Mouse (Mus musculus) heart, postnatal 25 days (tissue): Measurements from ENCODE around the gene Zbtb43. TPM values are rescaled to one million over a fixed set of nuclear protein-coding genes. Genes with fewer than 3 reads are reported as not detected.

Experiments
- DNase-seq: peaks from one replicate; pipeline ENCODE4 v3.0.0; 2022; ENCODE audit warnings: low spot score
- intact Hi-C: fragments of 180-260 bp; cut with DNase I; formaldehyde crosslinking; loops from one replicate; pipeline ENCODE4 v1.15.1; 2025
- total RNA-seq, 2 experiments: library from RNA; stranded (reverse); gene quantifications; 2 replicates each; pipeline ENCODE4 v1.2.3; 2021

The Zbtb43 gene
- total RNA-seq, 2 experiments from 2014 or later: 21.3 to 24.2 TPM

GRCm38 (mm10) chr2:33432877-33433276 lies 35.5 kb downstream of the Zbtb43 start:
- DNase-seq: no peak
- intact Hi-C loops: no loop called here

DNA sequence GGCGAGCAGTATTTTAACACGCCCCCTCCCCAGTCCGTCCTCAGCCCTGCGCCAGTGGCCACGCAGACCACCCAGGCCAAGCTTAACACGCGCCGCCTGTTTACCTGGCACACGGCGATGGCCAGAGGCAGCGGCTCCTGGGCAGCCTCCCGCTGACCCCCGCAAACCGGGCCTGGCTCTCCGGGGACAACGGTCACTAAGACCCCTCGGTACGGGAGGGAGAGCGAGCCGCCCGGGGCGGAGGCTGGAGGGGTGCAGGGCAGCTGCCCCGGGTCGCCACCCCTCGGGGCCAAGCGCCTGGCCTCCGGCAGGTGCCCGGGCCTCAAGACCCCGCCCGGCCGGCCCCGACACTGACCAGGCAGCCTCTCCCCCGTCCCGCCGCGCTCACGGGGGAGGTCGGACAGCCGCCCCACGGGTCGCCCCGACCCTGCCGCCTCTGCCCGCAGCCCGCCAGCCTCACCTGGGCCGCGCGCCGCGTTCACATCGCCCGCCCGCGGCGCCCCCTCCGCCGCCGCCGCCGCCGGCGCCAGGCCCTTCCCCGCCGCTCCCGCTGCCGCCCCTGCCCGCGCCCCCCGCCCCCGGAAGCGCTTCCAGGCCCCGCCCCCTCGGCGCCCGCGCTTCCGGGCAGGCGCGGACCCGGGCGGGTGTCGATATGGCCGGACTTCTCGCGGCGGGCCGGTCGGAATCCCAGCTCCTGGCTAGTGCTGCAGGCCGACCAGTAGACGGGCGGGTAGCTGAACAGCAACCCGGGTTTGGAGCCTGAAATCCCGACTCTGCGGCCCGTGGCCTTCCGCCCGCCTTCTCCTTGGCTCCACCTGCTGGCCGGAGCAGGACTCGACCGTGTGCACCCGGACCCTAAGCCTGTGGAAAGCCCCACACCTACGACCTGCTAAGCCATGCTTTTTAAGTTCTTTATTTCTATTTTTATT lies 37.3 kb downstream of the Zbtb43 start, which contains the start of gene Zbtb34:
Gene Zbtb34 (minus strand): TSS at position 554 of the 929 bp plus-strand sequence.
- intact Hi-C loops: no loop called here
- DNase-seq: peak; percentile 45

GRCm38 (mm10) chr2:33430081-33430770 lies 38.1 kb downstream of the Zbtb43 start:
- intact Hi-C loops: no loop called here
- DNase-seq: no peak

GRCm38 (mm10) chr2:33429339-33429738 lies 39.0 kb downstream of the Zbtb43 start:
- intact Hi-C loops: no loop called here
- no peak for DNase-seq

DNA sequence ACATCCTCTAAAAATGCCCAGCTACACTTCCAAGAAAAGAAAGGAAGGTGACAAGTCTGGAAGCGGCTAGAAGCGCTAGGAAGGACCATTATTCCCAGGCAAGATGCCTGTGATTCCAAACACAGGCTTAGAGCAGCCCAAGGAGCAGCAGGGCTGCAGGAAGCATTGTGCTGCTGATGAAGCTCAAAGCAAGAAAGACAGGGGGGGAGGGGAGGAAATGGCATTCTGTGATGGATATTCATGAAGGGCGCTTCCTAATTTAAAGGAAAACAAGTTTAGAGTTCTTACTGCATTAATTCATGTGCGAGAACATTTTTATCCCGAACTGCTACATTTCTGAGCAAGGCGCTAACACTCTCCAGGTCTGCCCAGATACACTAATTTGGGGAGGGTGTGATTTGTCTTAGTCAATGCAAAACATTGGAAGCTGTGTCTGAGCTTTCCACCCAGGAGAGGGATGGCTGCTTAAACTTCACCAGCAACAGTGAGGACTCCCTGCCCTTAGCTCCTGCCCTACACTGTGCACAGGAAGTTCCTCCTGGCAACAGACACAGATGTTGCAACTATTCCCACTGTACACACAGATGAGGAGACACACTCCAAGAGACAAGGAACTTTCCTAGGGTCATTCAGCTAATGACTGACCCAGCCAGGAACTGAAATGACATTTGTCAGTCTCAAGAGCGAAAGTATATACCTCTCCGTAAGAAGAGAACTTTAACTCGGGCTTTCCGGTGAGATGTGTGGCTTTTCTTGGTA lies 41.5 kb downstream of the Zbtb43 start:
- DNase-seq: no peak
- intact Hi-C loops: no loop called here

GRCm38 (mm10) chr2:33417454-33417853 lies 50.9 kb downstream of the Zbtb43 start:
- intact Hi-C loops: no loop called here
- no peak for DNase-seq

- no peak for DNase-seq
- intact Hi-C loops: no loop called here
These were observed 54.3 kb downstream of the Zbtb43 start for GRCm38 (mm10) chr2:33414019-33414418.

DNA sequence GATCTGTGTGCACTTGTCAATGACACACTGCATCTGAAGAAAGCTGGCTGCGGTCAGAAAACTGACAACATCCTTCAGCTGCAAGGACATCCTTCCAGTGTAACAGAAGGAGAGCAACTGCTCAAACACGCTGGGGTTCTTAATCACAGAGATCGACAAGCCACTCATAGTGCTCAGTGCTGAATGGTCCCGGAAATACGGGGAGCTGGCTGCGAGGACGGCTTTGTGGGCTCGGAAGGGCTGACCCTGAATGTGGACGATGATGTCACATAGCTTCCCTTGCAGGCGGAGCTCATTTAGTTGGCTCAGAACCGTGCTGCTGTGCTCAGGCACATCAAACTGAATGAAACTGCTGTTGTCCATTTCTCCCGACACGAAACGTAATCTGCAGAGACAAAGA lies 56.2 kb downstream of the Zbtb43 start:
- no peak for DNase-seq
- intact Hi-C loops: no loop called here

GRCm38 (mm10) chr2:33403511-33404003 lies 64.8 kb downstream of the Zbtb43 start:
- DNase-seq: no peak
- intact Hi-C loops: no loop called here

DNA sequence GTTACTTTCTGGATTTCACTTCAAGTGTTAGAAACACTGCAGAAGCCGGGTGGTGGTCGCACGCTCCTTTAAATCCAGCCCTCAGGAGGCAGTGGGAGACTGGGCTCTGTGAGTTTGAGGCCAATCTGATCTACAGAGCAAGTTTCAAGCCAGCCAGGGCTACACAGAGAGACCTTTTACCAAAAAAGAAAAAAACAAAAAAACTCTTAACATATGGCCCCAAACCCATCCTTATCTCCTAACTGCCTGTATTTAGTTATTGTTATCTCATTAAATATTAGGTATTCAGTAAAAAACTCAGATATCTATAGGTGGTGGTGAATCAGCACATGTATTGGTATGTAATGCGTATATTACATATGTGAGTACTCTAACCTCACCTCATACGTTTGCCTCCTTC lies 65.7 kb downstream of the Zbtb43 start:
- intact Hi-C loops: loop anchor here (1.0 kb wide), 1 partner anchor 248 kb away; no protein-coding TSS in a partner anchor
- DNase-seq: no peak

GRCm38 (mm10) chr2:33402236-33402635 lies 66.1 kb downstream of the Zbtb43 start:
- peak; percentile 15 for DNase-seq
- intact Hi-C loops: loop anchor here (1.0 kb wide), 1 partner anchor 248 kb away; no protein-coding TSS in a partner anchor

GRCm38 (mm10) chr2:33401217-33401616 lies 67.1 kb downstream of the Zbtb43 start:
- intact Hi-C loops: no loop called here
- no peak for DNase-seq

DNA sequence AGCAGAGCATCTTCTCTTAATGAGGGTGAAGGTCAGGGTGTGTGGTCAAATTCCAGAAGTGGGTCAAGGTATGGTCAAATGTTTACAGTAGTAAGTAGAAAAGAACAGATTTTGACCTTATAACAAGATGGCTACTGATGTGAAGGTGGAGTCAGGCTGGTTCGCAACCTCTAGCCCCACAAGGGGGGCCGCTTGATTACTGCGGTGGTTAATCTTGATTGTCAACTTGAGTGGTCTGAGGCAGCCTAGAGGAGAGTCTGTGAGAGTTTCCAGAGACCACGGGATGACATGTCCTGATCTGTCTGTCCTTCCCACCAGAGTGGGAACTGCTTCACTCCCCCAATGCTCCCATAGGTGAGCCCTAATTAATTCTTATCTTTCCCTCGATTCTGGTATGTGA lies 67.8 kb downstream of the Zbtb43 start:
- no peak for DNase-seq
- intact Hi-C loops: no loop called here

Other genes with a start within 250 kb of the Zbtb43 start
- gene Ralgps1, start 97.1 kb downstream of the Zbtb43 start, total RNA-seq: 1 to 10 TPM; 4.1 to 5.8 TPM
- 1 to 10 TPM; 8.0 to 8.3 TPM for gene Zbtb34, start 37.2 kb downstream of the Zbtb43 start, total RNA-seq
- under 1 TPM; 0.17 to 0.21 TPM for gene Lmx1b, start 172.0 kb upstream of the Zbtb43 start, total RNA-seq